Mouse (Mus musculus) macrophage (primary cell): ENCODE data around the gene Glyr1. TPM values are rescaled to one million over a fixed set of nuclear protein-coding genes. Genes with fewer than 3 reads are reported as not detected.

Experiments
- polyA plus RNA-seq: library from polyadenylated mRNA; stranded (reverse); fragments of 250-400 nt; gene quantifications from 3 replicates; pipeline ENCODE4 v1.2.4, GENCODE M21; 2018; ENCODE audit warnings: inconsistent platforms

The Glyr1 gene
- polyA plus RNA-seq, 1 experiment from 2014 or later = 104 TPM

Other genes starting within 250 kb of the Glyr1 start
- 0.16 TPM in 1 of 3 replicates, not detected in the others for gene 4930562C15Rik, start 214.4 kb downstream of the Glyr1 start, polyA plus RNA-seq
- 64.4 to 75.7 TPM (median 71.8 TPM) in 3 replicates for gene Ubald1, start 169.5 kb downstream of the Glyr1 start, polyA plus RNA-seq
- gene Mgrn1, start 163.6 kb downstream of the Glyr1 start, polyA plus RNA-seq = 62.2 to 84.4 TPM (median 68.4 TPM) in 3 replicates
- gene Nudt16l1, start 111.1 kb downstream of the Glyr1 start, polyA plus RNA-seq = 17.1 to 56.6 TPM (median 39.4 TPM) in 3 replicates
- gene Anks3, start 85.7 kb downstream of the Glyr1 start, polyA plus RNA-seq = 9.0 to 21.1 TPM (median 12.1 TPM) in 3 replicates
- gene Sept12, start 52.0 kb downstream of the Glyr1 start, polyA plus RNA-seq = not detected in 3 replicates
- not detected in 3 replicates for gene Smim22, start 42.6 kb downstream of the Glyr1 start, polyA plus RNA-seq
- 10.0 to 27.5 TPM (median 22.6 TPM) in 3 replicates for gene Rogdi, start 36.3 kb downstream of the Glyr1 start, polyA plus RNA-seq
- 24.3 to 40.2 TPM (median 37.5 TPM) in 3 replicates for gene Ubn1, start 194 bp upstream of the Glyr1 start, polyA plus RNA-seq
- gene Ppl, start 82.6 kb upstream of the Glyr1 start, polyA plus RNA-seq = not detected in 3 replicates
- not detected in 3 replicates for gene Sec14l5, start 97.2 kb upstream of the Glyr1 start, polyA plus RNA-seq
- 75.7 to 106 TPM (median 79.8 TPM) in 3 replicates for gene Nagpa, start 154.1 kb upstream of the Glyr1 start, polyA plus RNA-seq
- not detected in 3 replicates for gene AU021092, start 172.4 kb upstream of the Glyr1 start, polyA plus RNA-seq
- 12.8 to 37.1 TPM (median 35.5 TPM) in 3 replicates for gene Alg1, start 183.8 kb upstream of the Glyr1 start, polyA plus RNA-seq
- 7.8 to 17.8 TPM (median 12.3 TPM) in 3 replicates for gene Eef2kmt, start 206.1 kb upstream of the Glyr1 start, polyA plus RNA-seq